Mouse (Mus musculus): ENCODE data around the gene Scfd2. TPM values are rescaled to one million over a fixed set of nuclear protein-coding genes. Genes with fewer than 3 reads are reported as not detected.

The Scfd2 gene
- polyA plus RNA-seq, 1 experiment from 2014 or later, result 19.2 TPM

DNA sequence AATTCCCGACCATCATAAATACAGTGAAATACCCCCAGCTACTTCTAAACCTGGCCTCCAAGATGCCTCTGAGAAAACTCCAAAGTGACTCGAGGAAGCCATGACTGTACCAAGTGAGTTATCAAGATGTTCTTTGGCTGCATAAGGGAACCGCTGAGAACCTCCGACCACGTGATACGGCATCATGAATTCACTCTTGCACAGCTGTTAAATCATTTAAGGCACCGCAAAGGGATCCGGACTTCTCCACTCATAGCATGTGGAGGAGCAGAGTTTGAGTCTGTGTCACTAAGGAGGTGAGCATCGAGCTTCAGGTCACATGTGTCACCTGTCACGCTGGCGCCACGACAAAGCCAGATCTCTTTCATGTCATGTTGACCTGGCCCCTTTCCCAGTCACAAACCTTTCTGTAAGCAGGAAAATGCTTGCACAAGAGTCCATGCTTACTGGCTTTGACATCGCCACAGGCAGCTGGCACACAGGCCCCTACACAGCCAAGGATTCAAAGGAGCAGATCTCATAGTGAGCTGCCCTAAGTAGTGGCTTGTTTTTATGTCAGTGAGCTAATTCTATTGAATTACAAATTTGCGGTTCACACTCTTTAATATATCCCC, 287.0 kb downstream of the Scfd2 start:
- H3K27me3 ChIP-seq (replicated peaks), result no peaks in the 10 kb centered on the region
- no peak overlapping the region for H3K4me2 ChIP-seq
- ATAC-seq, result no peak
- no peaks in the 10 kb centered on the region for H3K36me3 ChIP-seq
- H3K9me3 ChIP-seq (replicated peaks), result no peaks in the 10 kb centered on the region
- no peak overlapping the region for H3K9ac ChIP-seq
- 81% methylated on average over 14 of the region's 14 CpGs for WGBS (ENCODE audit: insufficient replicate concordance)
- no peak overlapping the region for H3K4me3 ChIP-seq
- H3K4me1 ChIP-seq, result no peaks in the 10 kb centered on the region
- no peak overlapping the region for H3K27ac ChIP-seq

DNA sequence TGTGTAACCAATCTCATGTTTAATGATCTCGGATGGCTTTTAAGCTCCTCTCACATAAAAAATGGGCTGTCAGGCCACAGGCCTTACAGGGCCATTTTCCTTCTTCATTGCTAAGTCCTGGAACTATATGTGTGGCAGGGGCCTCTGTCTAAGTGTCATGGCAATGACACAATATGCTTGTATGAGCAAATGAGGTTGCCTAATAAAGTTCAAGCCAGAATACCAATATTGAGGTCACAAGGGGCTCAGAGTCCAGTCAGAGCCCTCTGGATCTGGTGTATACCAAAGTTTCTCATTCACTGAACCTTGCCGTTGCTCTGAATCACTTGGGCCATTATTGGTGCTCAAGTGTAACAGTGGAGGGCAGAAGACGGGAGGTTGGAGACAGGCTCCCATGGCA, 288.9 kb downstream of the Scfd2 start:
- Histone ChIP-seq H3K4me1 (no peaks in the 10 kb centered on the region), H3K9ac (no peak overlapping the region), H3K27me3 (replicated peaks) (no peaks in the 10 kb centered on the region), H3K4me3 (no peak overlapping the region), H3K27ac (no peak overlapping the region), H3K36me3 (no peaks in the 10 kb centered on the region), H3K4me2 (no peak overlapping the region), H3K9me3 (replicated peaks) (no peaks in the 10 kb centered on the region)
- ATAC-seq, result no peak
- 61% methylated on average over 3 of the region's 3 CpGs for WGBS (ENCODE audit: insufficient replicate concordance)

- no peak overlapping the region for H3K27ac ChIP-seq
- 63% methylated on average over 13 of the region's 13 CpGs for WGBS (ENCODE audit: insufficient replicate concordance)
- no peak overlapping the region for H3K4me3 ChIP-seq
- no peak overlapping the region for H3K9ac ChIP-seq
- no peaks in the 10 kb centered on the region for H3K9me3 ChIP-seq (replicated peaks)
- ATAC-seq, result no peak
- no peak overlapping the region for H3K4me2 ChIP-seq
- H3K4me1 ChIP-seq, result no peaks in the 10 kb centered on the region
- H3K36me3 ChIP-seq, result no peaks in the 10 kb centered on the region
- no peaks in the 10 kb centered on the region for H3K27me3 ChIP-seq (replicated peaks)
Measured at GRCm38 (mm10) chr5:74240926-74241680, 290.5 kb downstream of the Scfd2 start.

DNA sequence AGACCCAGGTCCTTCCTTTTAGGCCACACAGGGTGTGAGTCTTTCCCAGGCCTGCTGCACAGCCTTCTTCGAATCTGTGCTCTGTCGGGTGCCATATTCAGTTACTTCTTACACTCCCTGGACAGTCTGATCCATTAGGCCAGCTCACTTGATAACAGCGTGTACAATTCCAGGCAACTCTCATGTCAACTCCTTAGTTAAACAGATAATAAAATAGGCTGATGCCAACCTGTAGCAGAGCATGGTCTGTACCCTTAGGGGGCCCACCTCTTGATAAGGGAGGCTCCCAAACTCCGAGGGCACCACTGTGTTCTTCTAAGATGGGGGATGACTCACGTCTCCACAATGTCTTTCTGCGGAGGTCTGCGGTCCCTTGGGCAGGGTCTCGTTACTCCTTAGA, 291.3 kb downstream of the Scfd2 start:
- Histone ChIP-seq H3K4me2 (no peak overlapping the region), H3K27ac (no peak overlapping the region), H3K4me3 (no peak overlapping the region), H3K9ac (no peak overlapping the region), H3K36me3 (no peaks in the 10 kb centered on the region), H3K9me3 (replicated peaks) (no peaks in the 10 kb centered on the region), H3K27me3 (replicated peaks) (no peaks in the 10 kb centered on the region), H3K4me1 (no peaks in the 10 kb centered on the region)
- no peak for ATAC-seq
- 67% methylated on average over 8 of the region's 8 CpGs for WGBS (ENCODE audit: insufficient replicate concordance)

GRCm38 (mm10) chr5:74239369-74239768, 292.2 kb downstream of the Scfd2 start:
- no peak overlapping the region for H3K4me2 ChIP-seq
- no peak for ATAC-seq
- no peaks in the 10 kb centered on the region for H3K9me3 ChIP-seq (replicated peaks)
- no peaks in the 10 kb centered on the region for H3K36me3 ChIP-seq
- no peaks in the 10 kb centered on the region for H3K27me3 ChIP-seq (replicated peaks)
- no peak overlapping the region for H3K9ac ChIP-seq
- no peak overlapping the region for H3K4me3 ChIP-seq
- H3K4me1 ChIP-seq, result no peaks in the 10 kb centered on the region
- no peak overlapping the region for H3K27ac ChIP-seq
- 75% methylated on average over 1 of the region's 1 CpGs for WGBS (ENCODE audit: insufficient replicate concordance)

DNA sequence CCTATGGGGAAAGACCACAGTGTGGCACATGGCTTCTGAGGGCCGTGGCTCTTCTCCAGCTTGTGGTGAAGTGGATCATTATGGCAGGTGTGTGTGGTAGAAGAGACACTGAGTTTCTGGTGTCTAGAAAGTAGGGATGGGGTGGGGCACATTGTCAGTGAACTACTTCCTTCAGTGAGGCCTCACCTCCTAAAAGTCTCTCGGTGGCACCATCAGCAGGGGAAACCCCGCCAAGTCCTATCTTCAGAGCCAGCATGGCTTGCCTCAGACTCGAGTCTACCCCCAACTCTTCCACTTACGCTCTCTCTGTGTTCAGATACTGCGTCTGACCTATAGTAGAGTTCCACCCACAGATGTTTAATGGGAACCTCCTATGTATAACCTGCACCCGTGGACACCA, 297.8 kb downstream of the Scfd2 start:
- no peak for ATAC-seq
- Histone ChIP-seq H3K4me3 (no peak overlapping the region), H3K9me3 (replicated peaks) (no peaks in the 10 kb centered on the region), H3K9ac (no peak overlapping the region), H3K4me2 (no peak overlapping the region), H3K27me3 (replicated peaks) (no peaks in the 10 kb centered on the region), H3K36me3 (no peaks in the 10 kb centered on the region), H3K4me1 (peaks cover 12% of the 10 kb centered on the region), H3K27ac (no peak overlapping the region)
- WGBS (ENCODE audit: insufficient replicate concordance), result 52% methylated on average over 7 of the region's 7 CpGs

GRCm38 (mm10) chr5:74230525-74230924, 301.0 kb downstream of the Scfd2 start:
- peaks cover 12% of the 10 kb centered on the region for H3K4me1 ChIP-seq
- ATAC-seq, result no peak
- no peak overlapping the region for H3K4me3 ChIP-seq
- H3K36me3 ChIP-seq, result no peaks in the 10 kb centered on the region
- no peaks in the 10 kb centered on the region for H3K27me3 ChIP-seq (replicated peaks)
- H3K9me3 ChIP-seq (replicated peaks), result no peaks in the 10 kb centered on the region
- no peak overlapping the region for H3K27ac ChIP-seq
- 49% methylated on average over 2 of the region's 2 CpGs for WGBS (ENCODE audit: insufficient replicate concordance)
- H3K4me2 ChIP-seq, result no peak overlapping the region
- H3K9ac ChIP-seq, result no peak overlapping the region

DNA sequence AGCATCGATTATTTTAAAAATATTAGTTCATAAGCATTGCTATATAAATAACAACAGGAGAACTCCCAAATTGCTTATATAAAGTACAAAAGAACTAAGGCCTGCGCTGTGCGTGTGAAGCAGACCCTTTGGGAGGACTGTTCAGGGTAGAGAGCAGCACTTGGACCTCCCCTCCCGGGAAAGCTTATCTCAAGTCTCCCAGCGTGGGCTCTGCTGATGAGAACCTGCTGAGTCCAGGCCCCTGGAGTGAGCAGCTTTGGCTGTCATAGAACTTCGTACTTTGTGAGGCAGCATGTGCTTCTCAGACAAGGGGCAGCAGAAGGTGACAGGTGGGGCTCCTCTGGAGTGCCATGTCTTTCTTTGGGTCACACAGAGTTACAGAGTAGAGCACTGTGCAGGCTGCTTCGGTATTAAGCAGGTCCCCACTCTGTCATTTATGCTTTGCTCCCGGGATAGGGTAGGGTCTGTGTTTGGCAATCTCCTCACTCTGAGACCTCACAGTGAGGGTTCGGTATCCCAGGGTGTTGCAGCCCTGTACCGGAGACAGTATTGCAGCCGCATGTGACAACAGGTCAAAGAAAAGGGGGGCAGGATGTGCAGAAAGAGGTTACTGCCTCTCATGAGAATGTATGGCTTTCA, 301.7 kb downstream of the Scfd2 start:
- H3K9me3 ChIP-seq (replicated peaks), result no peaks in the 10 kb centered on the region
- ATAC-seq, result peak; percentile 42; the same call in 1 of the 2 replicates
- no peak overlapping the region for H3K4me2 ChIP-seq
- WGBS (ENCODE audit: insufficient replicate concordance), result 46% methylated on average over 11 of the region's 11 CpGs
- no peak overlapping the region for H3K9ac ChIP-seq
- peaks cover 12% of the 10 kb centered on the region for H3K4me1 ChIP-seq
- no peak overlapping the region for H3K4me3 ChIP-seq
- H3K27ac ChIP-seq, result no peak overlapping the region
- no peaks in the 10 kb centered on the region for H3K36me3 ChIP-seq
- no peaks in the 10 kb centered on the region for H3K27me3 ChIP-seq (replicated peaks)

DNA sequence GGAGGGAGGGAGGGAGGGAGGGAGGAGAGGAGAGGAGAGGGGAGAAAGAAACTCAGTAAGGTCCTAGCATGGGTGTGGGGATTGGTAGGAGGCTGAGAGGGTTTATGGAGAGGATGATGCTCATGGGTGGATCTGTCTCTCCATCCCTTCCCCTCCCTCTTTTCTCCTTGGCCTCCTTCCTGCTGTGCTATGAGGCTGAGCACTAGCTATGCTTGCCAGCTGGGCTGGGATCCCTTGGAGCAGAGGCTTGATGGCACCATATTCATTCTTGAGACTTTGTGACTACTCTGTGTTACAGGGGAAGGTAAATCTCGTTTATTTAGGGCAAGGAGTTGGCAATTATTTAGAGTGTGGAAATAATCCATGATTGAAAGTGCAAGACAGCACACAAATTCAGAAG, 302.6 kb downstream of the Scfd2 start:
- 47% methylated on average over 1 of the region's 1 CpGs for WGBS (ENCODE audit: insufficient replicate concordance)
- H3K27ac ChIP-seq, result no peak overlapping the region
- no peak overlapping the region for H3K9ac ChIP-seq
- no peaks in the 10 kb centered on the region for H3K27me3 ChIP-seq (replicated peaks)
- ATAC-seq, result no peak
- no peaks in the 10 kb centered on the region for H3K36me3 ChIP-seq
- no peak overlapping the region for H3K4me3 ChIP-seq
- H3K4me1 ChIP-seq, result peaks cover 12% of the 10 kb centered on the region
- H3K4me2 ChIP-seq, result no peak overlapping the region
- H3K9me3 ChIP-seq (replicated peaks), result no peaks in the 10 kb centered on the region

- H3K9me3 ChIP-seq (replicated peaks), result no peaks in the 10 kb centered on the region
- no peak overlapping the region for H3K27ac ChIP-seq
- peaks cover 12% of the 10 kb centered on the region for H3K4me1 ChIP-seq
- no peak overlapping the region for H3K9ac ChIP-seq
- H3K4me3 ChIP-seq, result no peak overlapping the region
- ATAC-seq, result no peak
- no peak overlapping the region for H3K4me2 ChIP-seq
- H3K27me3 ChIP-seq (replicated peaks), result no peaks in the 10 kb centered on the region
- H3K36me3 ChIP-seq, result no peaks in the 10 kb centered on the region
- WGBS (ENCODE audit: insufficient replicate concordance), result 81% methylated on average over 6 of the region's 6 CpGs
Measured at GRCm38 (mm10) chr5:74227352-74227751, 304.2 kb downstream of the Scfd2 start.

GRCm38 (mm10) chr5:74226183-74226582, 305.4 kb downstream of the Scfd2 start:
- no peaks in the 10 kb centered on the region for H3K9me3 ChIP-seq (replicated peaks)
- no peak overlapping the region for H3K4me2 ChIP-seq
- no peak overlapping the region for H3K4me3 ChIP-seq
- WGBS (ENCODE audit: insufficient replicate concordance), result 68% methylated on average over 5 of the region's 5 CpGs
- no peaks in the 10 kb centered on the region for H3K27me3 ChIP-seq (replicated peaks)
- no peak for ATAC-seq
- H3K36me3 ChIP-seq, result no peaks in the 10 kb centered on the region
- H3K4me1 ChIP-seq, result peaks cover 12% of the 10 kb centered on the region
- no peak overlapping the region for H3K27ac ChIP-seq
- H3K9ac ChIP-seq, result no peak overlapping the region

GRCm38 (mm10) chr5:74224480-74224879, 307.1 kb downstream of the Scfd2 start:
- Histone ChIP-seq H3K4me2 (no peak overlapping the region), H3K4me3 (no peak overlapping the region), H3K36me3 (no peaks in the 10 kb centered on the region), H3K27me3 (replicated peaks) (no peaks in the 10 kb centered on the region), H3K4me1 (no peaks in the 10 kb centered on the region), H3K27ac (no peak overlapping the region), H3K9ac (no peak overlapping the region), H3K9me3 (replicated peaks) (no peaks in the 10 kb centered on the region)
- ATAC-seq, result no peak
- 75% methylated on average over 6 of the region's 6 CpGs for WGBS (ENCODE audit: insufficient replicate concordance)
